Mouse (Mus musculus): Measurements from ENCODE around the gene Atxn7l3. TPM values are rescaled to one million over a fixed set of nuclear protein-coding genes. Genes with fewer than 3 reads are reported as not detected.

The Atxn7l3 gene
- 80.0 TPM for total RNA-seq (2023)

GRCm38 (mm10) chr11:102296491-102297472, at the start of gene Atxn7l3:
TSS of gene Atxn7l3 (minus strand) at chr11:102296631.

GRCm38 (mm10) chr11:102319410-102319792, 23.0 kb upstream of the Atxn7l3 start, which contains the start of gene Ubtf:
TSS of gene Ubtf (minus strand) at chr11:102319742.

GRCm38 (mm10) chr11:102284501-102285094, 11.8 kb downstream of the Atxn7l3 start, which contains the start of gene Tmub2:
TSS of gene Tmub2 (plus strand) at chr11:102284931.

GRCm38 (mm10) chr11:102268520-102269244, 27.7 kb downstream of the Atxn7l3 start, which contains the start of gene Asb16:
TSS of gene Asb16 (plus strand) at chr11:102268743.

GRCm38 (mm10) chr11:102248630-102249230, 47.7 kb downstream of the Atxn7l3 start, which contains the start of gene BC030867:
TSS of gene BC030867 (plus strand) at chr11:102248882.

Other genes starting within 250 kb of the Atxn7l3 start
- gene Mpp2, start 208.1 kb downstream of the Atxn7l3 start, total RNA-seq (2023), result 2.8 TPM
- not detected for gene Ppy, start 195.3 kb downstream of the Atxn7l3 start, total RNA-seq (2023)
- gene Pyy, start 188.8 kb downstream of the Atxn7l3 start, total RNA-seq (2023), result not detected
- not detected for gene Nags, start 151.1 kb downstream of the Atxn7l3 start, total RNA-seq (2023)
- 11.1 TPM for gene Tmem101, start 140.2 kb downstream of the Atxn7l3 start, total RNA-seq (2023)
- 48.7 TPM for gene Lsm12, start 111.3 kb downstream of the Atxn7l3 start, total RNA-seq (2023)
- 29.7 TPM for gene G6pc3, start 107.0 kb downstream of the Atxn7l3 start, total RNA-seq (2023)
- gene Hdac5, start 66.5 kb downstream of the Atxn7l3 start, total RNA-seq (2023), result 147 TPM
- gene BC030867, start 47.7 kb downstream of the Atxn7l3 start, total RNA-seq (2023), result not detected
- gene Asb16, start 27.9 kb downstream of the Atxn7l3 start, total RNA-seq (2023), result not detected
- 36.2 TPM for gene Tmub2, start 11.7 kb downstream of the Atxn7l3 start, total RNA-seq (2023)
- 126 TPM for gene Ubtf, start 23.1 kb upstream of the Atxn7l3 start, total RNA-seq (2023)
- gene Slc4a1, start 69.6 kb upstream of the Atxn7l3 start, total RNA-seq (2023), result 0.74 TPM
- 4.7 TPM for gene Rundc3a, start 96.8 kb upstream of the Atxn7l3 start, total RNA-seq (2023)
- 37.5 TPM for gene Slc25a39, start 111.3 kb upstream of the Atxn7l3 start, total RNA-seq (2023)
- 16.7 TPM for gene Grn, start 133.7 kb upstream of the Atxn7l3 start, total RNA-seq (2023)
- 0.18 TPM for gene Fam171a2, start 151.1 kb upstream of the Atxn7l3 start, total RNA-seq (2023)
- gene Itga2b, start 173.5 kb upstream of the Atxn7l3 start, total RNA-seq (2023), result 20.9 TPM